Mouse (Mus musculus) hindbrain, postnatal 0 days (tissue): ENCODE data around the gene Lrtm1. TPM values are rescaled to one million over a fixed set of nuclear protein-coding genes. Genes with fewer than 3 reads are reported as not detected.

Source experiments
- ATAC-seq: fragments of 200-750 bp; cut with Nextera tagmentation; 2 replicates; pipeline ENCODE4 v1.8.0; 2017; ENCODE audit warnings: mild to moderate bottlenecking, moderate TSS enrichment, moderate library complexity
- DNase-seq: peaks from one replicate; pipeline ENCODE4 v3.0.0-alpha.2; 2015; ENCODE audit warnings: low spot score
- H3K27ac ChIP-seq: fragments of 300-500 bp; sonication (generic); 2 replicates; pipeline ENCODE4 v1.5.1; 2014; ENCODE audit warnings: mild to moderate bottlenecking
- H3K27me3 ChIP-seq: fragments of 300-500 bp; sonication (generic); 2 replicates; pipeline ENCODE4 v1.6.1; 2014; ENCODE audit warnings: low read length, mixed read lengths; ENCODE audit not compliant: insufficient read depth
- H3K36me3 ChIP-seq: fragments of 300-500 bp; sonication (generic); 2 replicates; pipeline ENCODE4 v1.6.1; 2014; ENCODE audit warnings: low read length, mixed read lengths; ENCODE audit not compliant: insufficient read depth
- H3K4me1 ChIP-seq: fragments of 300-500 bp; sonication (generic); 2 replicates; pipeline ENCODE4 v1.6.1; 2014; ENCODE audit warnings: antibody characterized with exemption, low read length, mixed read lengths; ENCODE audit not compliant: insufficient read depth
- H3K4me2 ChIP-seq: fragments of 300-500 bp; sonication (generic); 2 replicates; pipeline ENCODE4 v1.6.1; 2014; ENCODE audit warnings: low read depth, mild to moderate bottlenecking, low read length, moderate library complexity, mixed read lengths
- H3K4me3 ChIP-seq: fragments of 300-500 bp; sonication (generic); 2 replicates; pipeline ENCODE4 v1.5.1; 2014; ENCODE audit warnings: low read length
- H3K9ac ChIP-seq: fragments of 300-500 bp; sonication (generic); replicated peaks from 2 replicates; pipeline ENCODE4 v1.6.1; 2014; ENCODE audit warnings: mild to moderate bottlenecking, low read length, moderate library complexity, mixed read lengths
- H3K9me3 ChIP-seq: fragments of 300-500 bp; sonication (generic); 2 replicates; pipeline ENCODE4 v1.6.1; 2016; ENCODE audit warnings: low read length, mixed read lengths
- CTCF ChIP-seq: IDR thresholded peaks from 2 replicates; pipeline ENCODE4 v1.5.1; 2016; ENCODE audit warnings: antibody characterized with exemption, control low read depth, low read depth
- WGBS: fragments of 180-500 bp; shearing (Covaris S2); extraction: QIAGEN DNeasy Blood & Tissue Kit; methylation state at CpG from one replicate; pipeline ENCODE4 v1.1.7; 2014; 5-methylcytosine and 5-hydroxymethylcytosine counted together
- polyA plus RNA-seq: library from polyadenylated mRNA; unstranded; fragments of >200 nt; fragmentation: Nextera tagmentation; extraction: Ambion mirVana; gene quantifications from 2 replicates; pipeline ENCODE4 v1.2.1, GENCODE M21; 2015
- total RNA-seq: library from RNA; depleted of rRNA; stranded (reverse); fragments of >200 nt; gene quantifications from 2 replicates; pipeline ENCODE4 v1.2.3, GENCODE M21; 2014; rRNA removed

Gene Lrtm1
- total RNA-seq (0.31 TPM in 1 of 2 replicates, not detected in the other), polyA plus RNA-seq (0.09 and 0.11 TPM in 2 replicates)

DNA sequence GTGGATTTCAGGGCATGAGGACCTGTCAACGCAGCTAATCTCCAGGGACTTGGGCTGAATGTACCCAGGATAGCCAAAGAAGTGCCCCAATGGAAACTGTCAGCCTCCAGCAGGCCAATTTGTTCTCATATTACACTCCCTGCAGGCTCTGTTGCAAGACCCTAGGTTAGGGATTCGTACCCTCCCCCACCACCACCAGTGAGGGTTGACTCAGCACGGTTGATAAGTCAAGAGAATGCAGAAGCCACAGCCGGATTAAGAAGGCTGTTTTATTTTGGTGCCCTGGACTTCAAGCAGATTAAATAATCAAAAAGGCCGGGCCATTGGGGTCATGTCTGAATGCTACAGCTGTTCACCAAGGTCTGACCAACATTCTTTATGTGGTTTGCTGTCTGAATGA is at the start of gene Lrtm1:
TSS of gene Lrtm1 (plus strand) at position 326 of the 400 bp plus-strand sequence.
- Histone ChIP-seq H3K9me3 (no peaks in the 10 kb centered on the region), H3K36me3 (no peaks in the 10 kb centered on the region), H3K4me3 (no peak within 1 kb of the TSS), H3K27me3 (no peaks in the 10 kb centered on the region), H3K9ac (no peak within 1 kb of the TSS), H3K27ac (no peak within 1 kb of the TSS), H3K4me2 (no peak within 1 kb of the TSS), H3K4me1 (no peaks in the 10 kb centered on the region)
- TF ChIP-seq CTCF = no peak
- DNase-seq (no peak), ATAC-seq (no peak)
- 17% methylated on average over 5 of the region's 5 CpGs for WGBS

DNA sequence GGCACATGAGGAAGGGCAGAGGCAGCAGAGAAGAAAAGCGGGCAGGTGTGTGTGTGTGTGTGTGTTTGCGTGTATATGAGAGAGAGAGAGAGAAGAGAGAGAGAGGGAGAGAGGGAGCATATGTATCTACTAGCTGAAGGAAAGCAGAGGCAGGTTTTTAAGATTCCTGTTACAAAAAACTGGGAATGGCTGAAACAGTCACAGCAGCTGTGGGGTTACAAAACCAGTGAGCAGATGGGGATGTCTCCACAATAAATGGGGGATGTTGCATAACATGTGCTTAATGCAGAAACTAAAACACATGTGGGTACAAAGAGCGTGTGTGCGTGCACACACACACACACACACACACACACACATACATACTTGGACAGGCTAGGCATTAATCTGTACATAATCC is 48.8 kb upstream of the Lrtm1 start:
- no peaks in the 10 kb centered on the region for H3K27me3 ChIP-seq
- DNase-seq (no peak), ATAC-seq (no peak)
- H3K27ac ChIP-seq = no peak overlapping the region
- H3K36me3 ChIP-seq = no peaks in the 10 kb centered on the region
- TF ChIP-seq CTCF = no peak
- H3K4me2 ChIP-seq = no peak overlapping the region
- no peak overlapping the region for H3K9ac ChIP-seq
- 80% methylated on average over 4 of the region's 4 CpGs for WGBS
- H3K4me1 ChIP-seq = no peaks in the 10 kb centered on the region
- no peaks in the 10 kb centered on the region for H3K9me3 ChIP-seq
- H3K4me3 ChIP-seq = no peak overlapping the region

DNA sequence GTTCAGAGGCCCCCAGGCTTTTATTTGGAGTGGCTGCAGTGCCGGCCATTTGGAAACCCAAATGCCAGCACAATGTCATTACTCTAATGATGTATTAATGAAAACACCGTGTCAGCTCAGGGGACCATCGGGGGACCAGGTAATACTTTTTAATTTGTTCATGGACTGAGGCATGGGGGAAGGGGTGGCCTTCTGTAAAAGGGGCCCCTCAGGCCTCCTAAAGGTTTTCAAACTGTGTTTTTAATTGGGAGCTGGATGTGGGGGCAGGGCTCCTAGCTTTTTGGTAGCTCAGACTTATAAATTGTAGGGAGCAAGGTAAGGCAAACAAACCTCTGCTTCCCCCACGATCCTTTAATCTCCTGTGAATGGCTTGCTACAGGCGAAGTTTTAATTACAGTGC is 45.4 kb upstream of the Lrtm1 start:
- Histone ChIP-seq H3K4me3 (no peak overlapping the region), H3K9ac (no peak overlapping the region), H3K4me1 (no peaks in the 10 kb centered on the region), H3K9me3 (no peaks in the 10 kb centered on the region), H3K4me2 (no peak overlapping the region), H3K27me3 (no peaks in the 10 kb centered on the region), H3K36me3 (no peaks in the 10 kb centered on the region), H3K27ac (no peak overlapping the region)
- DNase-seq (no peak), ATAC-seq (no peak)
- 53% methylated on average over 5 of the region's 5 CpGs for WGBS
- TF ChIP-seq CTCF = no peak

DNA sequence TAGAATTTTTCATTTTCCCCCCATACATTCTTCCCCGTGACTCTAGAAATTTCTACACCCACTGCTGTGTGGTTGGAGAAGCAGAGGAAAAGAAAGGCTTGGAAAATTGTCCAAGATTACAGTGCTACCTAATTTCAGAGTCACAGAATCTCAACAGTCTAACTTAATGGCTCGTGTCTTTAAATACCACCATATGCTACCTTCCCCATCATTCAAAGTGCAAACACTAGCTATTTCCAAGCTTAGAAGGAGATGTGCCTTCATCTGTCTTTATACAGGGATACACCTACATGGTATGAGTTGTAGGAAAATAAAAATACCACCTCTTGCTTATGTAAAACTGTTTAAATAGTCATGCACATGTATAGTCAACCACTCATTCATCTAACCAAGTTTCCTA is 38.8 kb upstream of the Lrtm1 start:
- Histone ChIP-seq H3K4me2 (no peak overlapping the region), H3K36me3 (no peaks in the 10 kb centered on the region), H3K9me3 (no peaks in the 10 kb centered on the region), H3K27ac (no peak overlapping the region), H3K4me1 (no peaks in the 10 kb centered on the region), H3K4me3 (no peak overlapping the region), H3K27me3 (no peaks in the 10 kb centered on the region), H3K9ac (no peak overlapping the region)
- WGBS = 94% methylated on average over 2 of the region's 2 CpGs
- TF ChIP-seq CTCF = no peak
- DNase-seq (no peak), ATAC-seq (no peak)

DNA sequence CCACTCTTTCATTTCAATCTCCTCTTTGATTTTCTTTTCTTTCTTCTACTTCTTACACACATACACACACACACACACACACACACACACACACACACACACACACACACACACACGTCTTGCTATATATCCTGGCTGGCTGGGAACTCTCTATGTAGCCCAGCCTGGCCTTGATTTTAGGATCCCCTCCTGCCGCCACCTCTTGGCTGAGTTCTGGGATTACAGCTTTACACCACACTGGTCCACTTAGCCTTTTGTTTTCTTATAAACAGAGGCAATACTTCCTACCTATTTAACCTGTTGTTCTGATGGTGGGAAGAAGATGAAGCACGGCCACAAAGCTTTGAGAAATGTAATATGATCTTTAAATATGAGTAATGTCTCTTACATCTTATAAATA is 37.5 kb upstream of the Lrtm1 start:
- no peak overlapping the region for H3K4me2 ChIP-seq
- H3K36me3 ChIP-seq = no peaks in the 10 kb centered on the region
- H3K4me1 ChIP-seq = no peaks in the 10 kb centered on the region
- DNase-seq (peak; percentile 60), ATAC-seq (no peak)
- no peaks in the 10 kb centered on the region for H3K9me3 ChIP-seq
- peak; percentile 57 for TF ChIP-seq CTCF
- H3K27me3 ChIP-seq = no peaks in the 10 kb centered on the region
- no peak overlapping the region for H3K27ac ChIP-seq
- H3K9ac ChIP-seq = no peak overlapping the region
- WGBS = 30% methylated on average over 3 of the region's 3 CpGs
- H3K4me3 ChIP-seq = no peak overlapping the region

DNA sequence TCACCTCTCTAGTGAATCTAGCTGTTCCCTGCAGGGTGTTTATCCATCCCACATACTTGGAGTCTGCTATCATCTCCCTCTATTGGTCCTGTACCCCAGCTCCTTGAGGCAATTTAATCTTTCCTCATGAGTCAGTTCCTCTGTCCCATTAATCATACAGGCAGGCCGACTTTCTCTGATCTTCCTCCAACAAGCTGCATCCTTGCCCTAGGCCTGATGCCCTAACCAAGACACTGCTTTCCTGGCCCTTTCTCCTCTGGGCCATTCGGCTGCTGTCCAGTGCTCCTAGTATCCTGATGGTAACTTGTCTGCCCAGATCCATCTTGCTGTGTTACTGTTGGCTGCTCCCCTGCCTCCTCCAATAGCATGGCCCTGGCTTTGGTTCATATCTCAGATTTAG is 33.7 kb upstream of the Lrtm1 start:
- Histone ChIP-seq H3K4me2 (no peak overlapping the region), H3K4me3 (no peak overlapping the region), H3K27ac (no peak overlapping the region), H3K36me3 (no peaks in the 10 kb centered on the region), H3K27me3 (no peaks in the 10 kb centered on the region), H3K4me1 (no peaks in the 10 kb centered on the region), H3K9ac (no peak overlapping the region), H3K9me3 (no peaks in the 10 kb centered on the region)
- ATAC-seq (no peak), DNase-seq (no peak)
- no peak for TF ChIP-seq CTCF
- 84% methylated on average over 2 of the region's 2 CpGs for WGBS

DNA sequence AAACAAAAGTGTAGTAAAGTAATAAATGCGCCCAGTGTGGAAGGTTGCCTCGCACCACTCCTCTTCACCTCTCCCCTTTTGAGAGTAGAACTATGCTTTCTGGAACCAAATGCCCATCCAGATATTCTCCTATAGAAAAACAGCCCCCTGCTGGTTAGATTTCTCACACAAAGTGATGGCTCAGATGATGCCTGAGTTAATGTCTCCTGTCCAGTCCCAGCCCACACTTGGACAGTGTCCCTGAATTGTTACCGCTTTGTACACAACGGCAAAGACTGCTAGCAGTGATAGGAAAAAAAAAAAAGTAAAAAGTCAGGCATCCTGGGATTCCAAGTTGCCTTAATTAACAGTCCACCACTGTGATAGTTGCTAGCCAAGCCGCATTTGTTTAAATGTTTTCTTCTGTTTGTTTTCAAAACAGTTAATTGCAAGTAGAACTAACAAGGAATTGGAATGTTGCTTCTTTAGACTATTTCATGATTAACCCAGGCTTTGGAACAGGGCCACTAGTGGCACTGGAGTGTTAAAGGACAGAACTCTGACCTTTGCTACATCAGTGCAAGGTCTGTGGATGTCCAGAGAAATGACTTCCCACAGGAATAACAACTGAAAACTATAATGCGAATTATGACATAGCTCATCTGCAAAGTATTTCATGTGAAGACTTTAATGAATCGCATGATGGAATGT is 29.7 kb upstream of the Lrtm1 start:
- Histone ChIP-seq H3K36me3 (no peaks in the 10 kb centered on the region), H3K9ac (no peak overlapping the region), H3K27me3 (no peaks in the 10 kb centered on the region), H3K27ac (no peak overlapping the region), H3K4me3 (no peak overlapping the region), H3K4me2 (no peak overlapping the region), H3K9me3 (no peaks in the 10 kb centered on the region), H3K4me1 (no peaks in the 10 kb centered on the region)
- DNase-seq (no peak), ATAC-seq (no peak)
- no peak for TF ChIP-seq CTCF
- WGBS = 79% methylated on average over 7 of the region's 7 CpGs
